Mouse (Mus musculus) spleen, adult 2 months (tissue): ENCODE results near the gene Bag3. TPM values are rescaled to one million over a fixed set of nuclear protein-coding genes. Genes with fewer than 3 reads are reported as not detected.
"Not testable (repeated sequence)": the region's sequence is repeated elsewhere in the genome, so short reads cannot be mapped to it uniquely, and the experiment has no call there.

Source experiments
- DNase-seq, 2 experiments: peaks; one replicate each; pipeline versions ENCODE4 v3.0.0 to v3.0.0-alpha.2; 2012 to 2021; ENCODE audit warnings: low spot score in 2 of 2, low read depth in 1 of 2
- H3K27ac ChIP-seq: fragments of 200-500 bp; 2 replicates; pipeline ENCODE4 v1.5.1; 2012; ENCODE audit warnings: low read length, inconsistent platforms; ENCODE audit not compliant: insufficient read depth
- H3K27me3 ChIP-seq: fragments of 200-500 bp; 2 replicates; pipeline ENCODE4 v1.6.1; 2012; ENCODE audit warnings: mild to moderate bottlenecking, moderate library complexity, low read length, inconsistent platforms; ENCODE audit not compliant: control insufficient read depth, insufficient read depth
- H3K36me3 ChIP-seq: fragments of 200-500 bp; 2 replicates; pipeline ENCODE4 v1.6.1; 2012; ENCODE audit warnings: mild to moderate bottlenecking, low read length, inconsistent platforms; ENCODE audit not compliant: control insufficient read depth, insufficient read depth
- H3K4me1 ChIP-seq: fragments of 200-500 bp; 2 replicates; pipeline ENCODE4 v1.6.1; 2011; ENCODE audit warnings: inconsistent platforms; ENCODE audit not compliant: control insufficient read depth, insufficient read depth, insufficient read length
- H3K4me3 ChIP-seq: fragments of 200-500 bp; 2 replicates; pipeline ENCODE4 v1.5.1; 2011; ENCODE audit warnings: mild to moderate bottlenecking, inconsistent platforms; ENCODE audit not compliant: insufficient read depth, insufficient read length; ENCODE audit errors: extremely low read depth
- CTCF ChIP-seq: fragments of 200-500 bp; IDR thresholded peaks from 2 replicates; pipeline ENCODE4 v1.5.1; 2011; ENCODE audit warnings: mild to moderate bottlenecking, inconsistent platforms; ENCODE audit not compliant: insufficient read depth, insufficient read length, insufficient replicate concordance; ENCODE audit errors: extremely low read depth
- POLR2A ChIP-seq: fragments of 200-500 bp; IDR thresholded peaks from 2 replicates; pipeline ENCODE4 v1.6.1; 2011; ENCODE audit warnings: low read depth, low read length, inconsistent platforms
- WGBS: fragments of 180-500 bp; shearing (Covaris S2); methylation state at CpG from one replicate; pipeline ENCODE4 v1.1.7; 2018; 5-methylcytosine and 5-hydroxymethylcytosine counted together
- polyA plus RNA-seq: library from polyadenylated mRNA; depleted of rRNA; stranded (reverse); fragments of >200 nt; gene quantifications from 2 replicates; pipeline ENCODE4 v1.2.3, GENCODE M21; 2012

The Bag3 gene
- polyA plus RNA-seq, 1 experiment, result 8.8 TPM

DNA sequence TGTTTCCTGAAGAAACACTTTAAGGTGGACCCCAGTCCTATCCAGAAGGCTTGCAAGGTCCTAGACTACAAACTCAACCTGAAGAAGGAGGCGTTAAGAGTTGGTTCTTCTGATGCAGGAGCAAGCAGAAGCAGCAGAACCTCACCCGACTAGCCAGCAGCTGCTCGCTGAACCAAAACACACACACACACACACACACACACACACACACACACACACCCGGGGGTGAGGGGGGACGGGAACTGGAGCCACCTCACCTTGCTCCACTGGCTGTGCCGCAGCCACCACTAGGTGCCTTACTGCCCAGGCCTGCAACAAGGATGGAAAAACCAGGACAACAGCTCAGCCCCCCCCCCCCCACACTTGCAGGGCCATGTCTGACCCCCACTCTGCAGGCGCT is 42.9 kb downstream of the Bag3 start:
- peak in 1 of 2 experiments; percentile 26 for DNase-seq
- no peaks in the 10 kb centered on the region for H3K27me3 ChIP-seq
- peaks cover 3% of the 10 kb centered on the region; the same call in 1 of the 2 replicates for H3K4me1 ChIP-seq
- H3K27ac ChIP-seq, result no peak overlapping the region
- no peak overlapping the region for H3K4me3 ChIP-seq
- no peaks in the 10 kb centered on the region for H3K36me3 ChIP-seq
- WGBS, result 67% methylated on average over 7 of the region's 7 CpGs
- TF ChIP-seq CTCF, result no peak

- no peak for TF ChIP-seq CTCF
- TF ChIP-seq POLR2A, result no peak
- no peaks in the 10 kb centered on the region for H3K36me3 ChIP-seq
- WGBS, result 91% methylated on average over 8 of the region's 8 CpGs
These were observed 44.3 kb downstream of the Bag3 start for GRCm38 (mm10) chr7:128567561-128568244.

GRCm38 (mm10) chr7:128569429-128569828 is 46.0 kb downstream of the Bag3 start:
- not testable (repeated sequence) for H3K4me3 ChIP-seq, H3K27me3 ChIP-seq, H3K4me1 ChIP-seq, H3K36me3 ChIP-seq, DNase-seq, H3K27ac ChIP-seq
- WGBS, result 87% methylated on average over 2 of the region's 2 CpGs

More at GRCm38 (mm10) chr7:128567561-128568244, 44.3 kb downstream of the Bag3 start:
- DNase-seq, result no peak
- H3K27ac ChIP-seq, result no peak overlapping the region
- no peaks in the 10 kb centered on the region for H3K27me3 ChIP-seq
- peaks cover 3% of the 10 kb centered on the region; the same call in 1 of the 2 replicates for H3K4me1 ChIP-seq
- no peak overlapping the region for H3K4me3 ChIP-seq

DNA sequence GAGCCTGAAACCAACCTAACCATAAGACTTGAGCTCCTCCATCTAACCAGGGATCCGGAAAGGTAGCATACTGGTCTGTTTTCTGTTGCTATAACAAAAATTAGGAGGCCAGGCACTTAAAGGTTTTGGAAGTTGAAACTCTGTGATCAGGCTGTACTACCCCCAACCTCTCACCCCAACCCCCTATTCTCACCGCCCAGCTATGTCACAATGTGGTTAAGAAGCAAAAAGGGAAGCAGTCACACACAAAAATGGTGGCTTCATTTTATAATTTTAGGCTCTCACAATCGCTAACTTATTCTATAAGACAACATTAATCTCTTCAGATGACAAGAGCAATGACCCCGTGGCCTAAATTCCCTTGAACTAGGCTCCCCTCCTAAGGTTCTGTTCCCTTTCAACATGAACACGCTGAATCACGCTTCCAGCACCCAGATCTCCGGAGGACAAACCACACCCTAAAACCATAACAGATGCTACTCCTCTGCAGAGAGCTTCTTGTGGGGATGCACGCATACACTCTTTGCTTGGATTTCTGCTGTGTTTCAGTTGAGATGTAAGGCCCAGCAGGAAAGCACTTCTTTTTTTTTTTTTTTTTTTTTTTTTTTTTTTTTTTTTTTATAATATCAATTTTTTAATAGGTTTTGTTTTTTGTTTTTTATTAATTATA is 46.7 kb downstream of the Bag3 start:
- DNase-seq, result no peak
- no peak overlapping the region for H3K4me3 ChIP-seq

DNA sequence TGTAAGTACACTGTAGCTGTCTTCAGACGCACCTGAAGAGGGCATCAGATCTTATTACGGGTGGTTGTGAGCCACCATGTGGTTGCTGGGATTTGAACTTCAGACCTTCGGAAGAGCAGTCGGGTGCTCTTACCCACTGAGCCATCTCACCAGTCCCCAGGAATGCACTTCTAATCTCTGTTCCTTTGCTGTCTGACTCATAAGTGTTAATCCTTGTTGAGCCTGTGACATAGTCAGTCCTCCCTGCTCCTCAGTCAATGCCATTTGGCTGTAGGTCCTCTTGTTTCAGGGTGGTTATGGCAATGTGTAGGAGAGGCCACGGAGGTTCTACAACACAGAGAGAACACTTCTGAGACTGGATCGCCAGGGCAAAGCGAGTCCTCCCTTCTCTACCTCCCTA is 47.2 kb downstream of the Bag3 start:
- not testable (repeated sequence) for DNase-seq, H3K4me3 ChIP-seq, H3K36me3 ChIP-seq, H3K27me3 ChIP-seq, H3K27ac ChIP-seq, H3K4me1 ChIP-seq
- WGBS, result 92% methylated on average over 7 of the region's 7 CpGs

More for the DNA sequence above, 46.7 kb downstream of the Bag3 start:
- WGBS, result 26% methylated on average over 8 of the region's 8 CpGs
- TF ChIP-seq POLR2A, result no peak
- Histone ChIP-seq H3K27ac (no peak overlapping the region), H3K27me3 (no peaks in the 10 kb centered on the region), H3K36me3 (no peaks in the 10 kb centered on the region), H3K4me1 (peaks cover 5% of the 10 kb centered on the region; the same call in 1 of the 2 replicates)

GRCm38 (mm10) chr7:128572030-128572429 is 48.6 kb downstream of the Bag3 start:
- H3K27me3 ChIP-seq, result no peaks in the 10 kb centered on the region
- peaks cover 7% of the 10 kb centered on the region; the same call in 1 of the 2 replicates for H3K4me1 ChIP-seq
- H3K27ac ChIP-seq, result no peak overlapping the region
- no peaks in the 10 kb centered on the region for H3K36me3 ChIP-seq
- no peak overlapping the region for H3K4me3 ChIP-seq
- no peak for TF ChIP-seq POLR2A
- TF ChIP-seq CTCF, result no peak
- 89% methylated on average over 4 of the region's 4 CpGs for WGBS
- no peak for DNase-seq

DNA sequence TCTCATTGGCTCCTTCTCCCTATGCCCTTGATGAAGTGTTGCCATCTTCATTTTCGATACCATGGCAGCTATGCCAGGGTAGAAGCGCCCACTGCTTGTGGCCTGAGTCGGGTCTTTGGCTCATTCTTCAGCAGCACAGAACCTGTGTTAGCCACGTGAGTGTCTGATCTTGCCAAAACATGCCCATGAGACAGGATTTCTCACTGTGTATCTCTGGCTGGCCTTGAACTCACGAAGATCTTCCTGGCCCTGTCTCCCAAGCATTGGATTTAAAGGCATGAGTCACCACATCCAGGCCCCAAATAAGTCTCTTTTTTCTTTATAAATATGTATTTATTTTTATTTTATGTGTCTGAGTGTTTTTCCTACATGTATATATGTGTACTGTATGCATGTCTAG is 51.8 kb downstream of the Bag3 start:
- WGBS, result 86% methylated on average over 5 of the region's 5 CpGs
- Histone ChIP-seq H3K4me3 (no peak overlapping the region), H3K27me3 (no peaks in the 10 kb centered on the region), H3K36me3 (no peaks in the 10 kb centered on the region), H3K4me1 (peaks cover 11% of the 10 kb centered on the region), H3K27ac (no peak overlapping the region; the same call in 1 of the 2 replicates)
- DNase-seq, result no peak
- TF ChIP-seq POLR2A (no peak), CTCF (no peak)
